Mouse (Mus musculus) right cerebral cortex, adult 2 months (tissue): ENCODE results near the gene Bahcc1.
A peak's percentile ranks its signal among the peaks of the same experiment; 100 is the strongest.

Experiments
- DNase-seq, 2 experiments: peaks; one replicate each; pipeline ENCODE4 v3.0.0; 2021 to 2022; ENCODE audit warnings: low spot score in 2 of 2

The Bahcc1 gene

DNA sequence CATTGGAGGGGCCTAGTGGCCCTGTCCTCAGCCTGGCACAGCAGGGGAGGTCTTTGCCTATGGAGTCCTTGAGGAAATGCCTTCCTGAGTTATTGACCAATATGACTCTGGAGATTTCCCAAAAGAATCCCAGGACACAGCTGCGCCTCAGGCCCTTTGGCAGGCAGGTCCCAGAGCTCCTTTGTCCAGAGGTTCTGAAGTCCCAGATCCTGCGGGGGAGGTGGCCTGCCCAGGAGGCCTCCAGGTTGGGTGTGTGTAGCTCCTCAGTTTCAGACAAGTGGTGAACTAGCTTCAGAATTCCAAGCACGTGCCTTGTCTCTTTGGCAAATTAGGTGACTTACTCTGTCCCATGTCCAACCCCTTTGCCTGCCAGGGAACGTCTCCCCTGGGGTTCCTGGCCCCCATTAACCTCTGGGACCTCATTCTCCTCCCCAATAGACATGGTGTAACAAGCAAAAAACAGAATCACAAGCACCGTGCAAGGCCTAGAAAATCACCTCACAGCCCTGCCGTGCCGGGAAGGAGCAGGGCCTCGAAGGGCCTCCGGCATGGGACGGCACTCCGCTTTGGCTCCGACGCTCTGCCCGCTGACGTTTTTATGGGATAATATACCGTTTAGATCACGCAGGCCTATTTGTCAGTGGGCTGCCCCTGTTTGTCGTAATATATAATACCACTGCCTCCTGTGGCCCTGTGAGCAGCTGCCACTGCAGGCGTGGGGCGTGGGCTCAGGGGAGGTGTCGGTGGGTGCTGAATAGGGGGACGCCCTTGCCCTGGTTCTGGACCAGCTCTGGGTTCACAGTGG, 10.2 kb downstream of the Bahcc1 start:
- no peak for DNase-seq

DNA sequence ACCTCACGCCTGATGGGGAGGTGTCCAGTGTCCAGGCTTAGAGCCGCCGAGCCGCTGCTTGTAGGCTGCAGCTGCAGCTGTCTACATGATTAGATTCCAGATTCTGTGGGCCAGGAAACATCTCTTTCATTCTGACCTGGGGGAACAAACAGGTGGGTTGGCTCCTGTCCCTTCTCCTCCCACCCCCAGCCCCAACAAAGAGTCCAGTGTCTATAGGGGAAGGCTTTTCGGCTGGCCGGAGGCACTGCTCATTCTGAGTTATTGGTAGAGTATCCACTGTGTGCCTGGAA, 10.7 kb downstream of the Bahcc1 start:
- DNase-seq = no peak

DNA sequence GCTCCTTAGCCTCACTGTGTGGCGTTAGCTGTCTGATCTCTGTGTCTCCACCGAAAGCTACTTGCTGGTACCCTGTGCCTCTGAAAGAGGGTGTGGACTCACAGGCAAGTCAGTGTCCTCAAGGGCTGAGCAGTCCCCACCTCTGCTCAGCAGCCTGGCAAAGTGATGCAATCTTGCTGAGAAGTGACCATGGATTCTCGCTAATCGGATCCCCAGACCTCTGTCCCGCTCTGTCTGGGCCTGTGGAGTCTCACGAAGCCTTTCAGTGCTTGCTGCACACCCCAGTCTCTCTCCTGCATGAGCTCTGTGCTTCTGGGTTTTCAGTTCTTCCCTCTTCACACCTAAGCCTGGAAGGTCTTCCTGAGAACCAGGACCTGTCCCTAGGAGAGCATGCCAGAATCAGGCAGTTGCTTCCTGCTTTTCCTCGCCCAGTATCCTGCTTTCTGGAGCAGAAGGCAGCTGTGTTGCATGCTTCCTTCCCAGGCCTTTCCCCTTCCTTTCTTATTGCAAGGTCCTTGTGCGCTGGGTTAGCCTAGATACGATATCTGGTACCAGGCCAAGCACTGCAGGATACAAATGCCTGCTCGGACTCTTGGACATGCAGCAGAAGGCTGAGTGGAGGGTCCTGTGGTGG, 15.5 kb downstream of the Bahcc1 start:
- no peak for DNase-seq

DNA sequence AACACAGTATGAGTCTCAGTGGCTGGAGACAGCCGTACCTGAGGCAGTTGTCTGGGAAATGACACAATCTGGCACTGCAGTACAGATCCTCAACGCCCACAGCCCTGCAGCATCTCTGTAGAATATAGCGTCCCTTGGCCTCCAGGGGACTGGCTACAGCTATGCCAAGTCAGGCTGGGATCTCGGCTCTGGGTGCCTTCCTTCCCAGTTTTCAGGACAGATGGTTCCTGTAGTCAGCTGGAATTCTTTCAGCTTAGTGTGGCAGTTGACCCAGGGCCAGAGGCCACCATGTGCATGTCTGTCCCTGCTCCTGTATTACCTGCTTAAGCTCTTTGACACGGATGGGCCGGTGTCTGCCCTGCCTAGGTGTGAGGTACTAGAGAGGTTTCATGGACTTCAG, 16.2 kb downstream of the Bahcc1 start:
- no peak for DNase-seq

DNA sequence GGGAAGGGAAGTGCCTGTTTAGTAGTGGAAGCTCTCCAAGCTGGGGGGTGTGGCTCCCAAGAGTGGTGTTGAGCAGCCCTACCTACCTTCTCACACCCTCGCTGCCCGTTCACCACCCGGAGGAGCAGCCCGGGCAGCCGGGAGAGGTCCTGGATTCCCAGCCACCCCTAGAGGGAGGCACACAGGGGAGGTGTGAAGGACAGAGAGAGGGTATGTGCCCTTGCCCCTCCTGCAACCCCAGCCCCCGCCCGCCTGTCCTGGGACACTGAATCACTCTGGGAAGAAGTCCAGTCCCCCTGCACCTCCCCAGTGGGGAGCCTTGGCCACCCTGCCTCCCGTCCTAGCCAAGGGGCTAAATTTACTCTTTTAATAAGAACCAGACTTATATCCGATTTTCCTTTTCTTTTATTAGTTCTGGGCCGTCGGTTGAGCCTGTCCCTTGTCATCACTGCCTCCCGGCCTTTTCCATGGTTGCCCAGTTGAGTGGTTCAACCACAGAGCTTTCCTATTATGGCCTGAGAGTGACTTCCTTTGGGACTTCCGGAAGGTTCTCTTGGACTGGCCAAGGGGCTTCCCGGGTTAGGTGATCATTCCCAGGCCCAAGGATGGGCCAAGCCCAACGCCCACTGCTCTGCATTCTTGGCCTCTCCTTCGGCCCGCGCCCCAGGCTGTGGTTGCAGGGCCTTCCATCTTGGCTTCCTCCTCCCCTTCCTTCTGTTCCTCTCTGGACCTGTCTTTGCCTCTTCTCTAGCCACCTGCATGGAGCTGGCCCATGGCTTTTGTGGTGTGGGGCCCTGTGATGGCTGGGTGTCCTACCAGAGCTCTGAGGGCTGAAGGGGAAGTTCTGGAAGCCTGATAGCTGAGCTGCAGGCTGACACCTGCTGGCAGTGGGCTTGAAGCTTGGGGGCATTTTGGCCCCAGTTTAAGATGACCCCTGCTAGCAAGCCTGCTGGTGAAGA, 18.5 kb downstream of the Bahcc1 start:
- no peak for DNase-seq

DNA sequence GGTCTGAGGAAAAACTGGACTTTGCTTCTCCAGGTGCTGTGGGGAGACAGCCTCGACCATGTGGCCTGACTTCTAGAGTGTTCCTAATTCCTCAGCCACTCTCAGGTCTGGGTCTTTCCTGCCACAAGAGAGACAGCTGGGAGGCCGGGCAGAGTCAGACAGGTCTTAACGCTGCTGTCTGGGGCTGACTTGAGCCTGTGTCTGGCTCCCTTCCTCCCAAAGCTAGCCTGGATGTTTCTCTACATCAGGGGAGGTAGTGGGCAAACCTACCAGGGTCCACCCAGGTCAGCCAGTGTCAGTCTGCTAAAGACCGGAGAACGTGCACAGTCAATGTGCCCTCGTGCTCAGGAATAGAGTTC, 19.2 kb downstream of the Bahcc1 start:
- DNase-seq = no peak

DNA sequence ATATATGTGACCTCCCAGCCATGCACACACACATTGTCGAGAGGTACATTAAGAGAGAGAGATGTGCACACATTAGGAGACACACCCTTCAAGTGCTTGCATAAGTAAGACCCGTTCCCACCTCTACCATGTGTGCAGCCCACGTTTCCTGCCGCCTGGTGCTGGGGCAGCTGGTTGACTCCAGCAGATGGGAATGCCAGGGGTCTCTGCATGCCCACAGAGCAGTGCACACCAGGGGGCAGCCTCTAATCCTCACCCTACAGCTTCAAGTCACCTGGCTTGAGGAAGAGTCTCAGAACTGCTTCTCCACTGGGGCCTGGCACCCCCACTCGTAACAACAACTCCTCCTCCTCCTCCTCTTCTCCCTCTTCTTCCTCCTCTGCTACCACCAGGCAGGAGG, 19.7 kb downstream of the Bahcc1 start:
- no peak for DNase-seq

DNA sequence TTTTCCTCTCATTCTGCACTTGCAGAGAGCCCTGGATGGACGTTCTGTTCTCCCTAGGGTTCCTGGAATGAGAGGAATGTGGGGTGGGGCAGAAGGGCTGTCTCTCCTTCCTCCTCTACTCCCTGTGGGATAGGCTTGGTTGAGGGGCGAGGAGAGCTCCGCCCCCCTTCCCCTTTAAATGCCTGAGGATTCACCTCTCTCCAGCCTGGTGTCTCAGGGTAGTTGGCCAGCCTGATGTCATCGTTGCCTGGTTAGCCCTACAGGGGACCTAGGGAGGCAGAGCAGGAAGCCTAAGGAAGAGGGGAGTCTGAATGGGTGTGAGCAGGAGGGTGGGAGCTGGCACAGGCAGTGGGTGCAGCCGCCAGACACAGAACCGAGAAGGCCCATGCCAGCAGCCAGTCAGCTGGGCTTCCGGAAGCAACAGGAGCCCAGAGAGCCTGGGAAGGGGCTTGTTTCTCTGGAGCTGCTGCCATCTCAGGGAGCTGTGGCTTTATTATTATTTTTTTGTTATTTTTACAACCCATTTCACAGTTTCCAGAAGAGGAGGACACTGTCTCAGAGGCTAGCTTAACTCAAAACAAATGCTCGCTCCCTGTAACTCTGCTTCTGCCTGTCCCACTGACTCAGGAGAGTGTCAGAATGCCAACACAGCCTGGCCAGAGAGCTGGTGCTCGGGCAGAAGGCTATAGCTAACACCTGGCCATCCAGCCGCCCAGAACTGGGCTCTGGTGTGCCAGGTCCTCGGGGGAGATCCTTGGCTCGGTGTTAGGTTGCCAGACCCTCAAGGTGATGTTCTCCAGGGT, 20.3 kb downstream of the Bahcc1 start:
- DNase-seq = no peak

DNA sequence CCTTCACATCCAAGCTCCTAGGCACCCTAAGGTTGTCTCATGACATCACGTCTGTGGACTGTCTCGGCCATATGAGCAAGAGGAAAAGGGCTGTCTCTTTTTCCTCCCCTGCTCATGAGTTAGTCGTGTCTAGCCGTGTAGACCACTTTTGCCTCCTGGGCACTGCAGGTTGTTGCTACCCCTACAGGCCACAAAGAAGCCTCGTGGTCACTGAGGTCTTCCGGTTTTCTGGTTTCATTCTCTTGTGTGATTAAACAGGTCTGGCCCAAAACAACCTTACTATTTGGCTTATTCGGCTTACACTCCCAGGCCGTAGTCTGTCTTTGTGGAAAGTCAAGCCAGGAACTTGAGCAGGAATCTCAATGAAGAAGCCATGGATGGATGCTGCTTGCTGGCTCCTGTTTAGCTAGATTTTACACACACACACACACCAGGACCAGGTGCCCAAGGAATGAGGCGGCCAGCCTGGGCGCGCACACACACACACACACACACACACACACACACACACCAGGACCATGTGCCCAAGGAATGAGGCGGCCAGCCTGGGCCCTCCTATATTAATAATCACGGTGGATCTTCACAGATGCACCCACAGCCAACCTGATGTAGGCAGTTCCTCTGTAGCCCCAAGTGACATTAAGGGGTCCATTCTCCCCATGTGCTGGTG, 21.0 kb downstream of the Bahcc1 start:
- DNase-seq = no peak

DNA sequence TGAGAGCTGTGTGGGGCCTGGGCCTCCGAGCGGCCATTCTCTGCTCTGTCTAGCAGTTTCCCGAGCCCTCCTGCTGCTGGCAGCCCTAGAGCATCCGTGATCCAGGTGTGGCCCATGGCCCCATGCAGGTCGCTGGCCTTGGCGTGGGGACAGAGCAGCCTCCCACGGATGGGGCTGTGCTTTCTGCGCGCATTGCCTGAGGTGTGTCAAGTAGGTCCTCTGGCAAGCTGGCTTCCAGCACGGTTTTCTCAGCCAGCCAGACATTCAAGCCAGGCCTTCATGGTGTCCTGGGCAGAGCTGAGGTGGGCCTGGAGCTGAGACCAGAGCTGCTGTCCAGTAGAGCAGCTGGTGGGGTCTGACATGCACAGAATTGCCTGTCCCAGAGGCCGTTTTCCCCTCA, 21.7 kb downstream of the Bahcc1 start:
- DNase-seq = no peak

DNA sequence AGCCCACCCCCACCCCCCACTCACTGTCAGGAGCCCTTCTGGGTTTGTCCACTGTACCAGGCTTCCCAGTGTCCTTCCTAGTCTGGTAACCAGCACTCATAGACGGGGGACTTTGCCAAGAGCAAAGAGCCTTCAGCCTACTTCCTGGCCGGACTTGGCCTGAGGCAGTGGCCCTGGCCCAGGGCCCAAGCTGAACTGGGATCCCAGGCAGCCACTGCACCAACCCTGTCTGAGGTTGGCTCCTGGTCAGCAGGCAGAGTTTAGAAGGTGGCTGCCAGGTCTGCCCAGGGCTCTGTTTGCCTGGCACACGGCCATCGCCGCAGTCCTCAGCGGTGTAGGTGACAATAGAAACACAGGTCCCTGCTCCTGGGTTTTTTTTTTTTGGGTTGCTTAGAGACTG, 22.3 kb downstream of the Bahcc1 start:
- DNase-seq = peak in 1 of 2 experiments; percentile 55

DNA sequence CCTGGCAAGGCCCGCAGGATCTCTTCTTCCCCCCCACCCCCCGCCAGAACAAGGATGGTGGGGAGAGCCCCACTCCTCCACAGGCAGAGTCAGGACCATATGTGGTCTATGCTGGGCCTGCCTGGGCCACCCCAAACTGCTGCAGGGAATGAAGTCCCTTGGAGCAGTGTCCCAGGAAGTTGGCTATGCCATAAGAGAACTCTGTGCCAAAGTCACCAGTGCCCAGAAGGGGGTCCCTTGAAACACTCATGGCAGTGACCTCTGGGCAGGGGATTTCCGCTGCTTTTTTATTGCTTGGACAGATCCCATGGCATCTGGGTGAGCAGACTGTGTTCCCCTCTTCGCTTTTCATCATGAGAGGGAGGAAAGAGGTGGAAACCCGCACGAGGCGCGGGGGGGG, 22.8 kb downstream of the Bahcc1 start:
- DNase-seq = no peak

DNA sequence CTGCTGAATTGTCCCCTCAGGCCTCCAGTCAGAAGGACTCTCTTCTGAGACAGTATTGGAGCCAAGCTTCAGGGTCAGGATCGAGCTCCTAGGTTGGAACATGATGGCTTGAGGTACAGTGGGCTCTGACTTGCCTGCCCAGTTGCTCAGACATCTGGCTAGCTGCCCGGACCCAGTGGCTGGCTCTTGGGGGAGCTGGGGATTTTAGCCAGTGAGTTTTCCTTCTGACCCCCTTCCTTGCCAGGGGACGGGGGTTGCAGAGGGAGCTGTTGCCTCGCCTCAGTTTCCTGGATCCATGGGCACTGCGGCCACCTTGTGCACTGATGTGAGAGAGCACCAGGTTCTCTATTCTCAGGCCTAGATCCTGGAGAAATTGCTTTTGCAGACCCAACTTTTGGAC, 23.4 kb downstream of the Bahcc1 start:
- DNase-seq = no peak

DNA sequence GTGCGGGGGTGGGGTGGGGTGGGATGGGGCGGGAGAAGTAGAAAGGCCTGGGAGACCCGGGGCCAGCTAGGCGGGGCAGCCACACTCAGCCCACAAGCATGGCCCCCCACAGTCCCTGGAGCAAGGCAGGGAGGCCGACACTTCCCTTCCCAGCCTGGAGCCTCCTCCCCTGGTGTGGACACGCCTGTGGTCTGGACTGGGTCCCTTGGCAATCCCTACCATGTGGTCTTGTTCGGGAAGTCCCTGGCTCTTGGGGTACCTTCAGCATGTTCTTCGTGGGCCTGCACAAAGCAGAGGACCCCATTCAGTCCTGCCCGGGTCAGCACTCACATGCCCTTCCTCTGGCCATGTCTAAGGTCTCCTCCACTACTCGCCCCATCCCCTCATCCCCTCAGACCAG, 23.8 kb downstream of the Bahcc1 start:
- DNase-seq = no peak

DNA sequence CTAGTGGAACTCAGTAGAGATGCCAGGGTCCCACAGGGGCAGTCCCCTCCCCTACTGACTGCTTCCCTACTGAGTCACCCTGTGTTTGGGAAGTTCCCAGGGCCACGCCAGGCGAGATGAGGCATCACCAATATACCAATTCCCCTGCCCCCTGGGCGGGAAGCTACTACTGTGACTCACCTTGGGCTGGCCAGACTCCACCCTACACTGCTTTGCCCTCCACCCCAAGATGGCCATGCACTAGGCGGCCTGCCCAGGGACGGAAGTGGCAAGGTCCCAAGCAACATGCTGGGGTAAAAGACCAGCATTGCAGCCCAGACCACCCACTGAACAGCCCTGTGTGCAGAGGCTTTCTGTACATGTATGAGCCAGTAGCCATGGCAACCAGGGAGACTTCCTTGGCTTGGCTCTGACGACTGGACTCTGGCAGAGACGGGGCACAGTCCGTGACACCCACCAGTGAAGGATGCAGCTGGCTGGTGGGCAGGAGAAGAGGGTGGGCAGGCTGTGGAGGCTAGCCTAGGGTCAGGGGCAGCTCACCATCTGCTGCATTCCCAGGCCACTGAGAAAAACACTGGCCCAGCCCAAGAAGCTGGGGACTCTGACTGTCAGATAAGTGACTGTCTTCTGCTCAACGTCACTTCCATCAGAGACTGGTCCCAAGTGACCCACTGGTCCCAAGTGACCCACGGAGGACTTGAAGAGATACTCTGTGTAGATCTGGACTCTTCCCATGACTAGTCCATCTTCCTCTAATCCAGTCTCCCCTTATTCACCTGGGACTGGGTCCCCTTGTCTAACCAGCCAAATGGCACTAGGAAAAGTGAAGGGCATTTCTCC, 24.5 kb downstream of the Bahcc1 start:
- DNase-seq = no peak

DNA sequence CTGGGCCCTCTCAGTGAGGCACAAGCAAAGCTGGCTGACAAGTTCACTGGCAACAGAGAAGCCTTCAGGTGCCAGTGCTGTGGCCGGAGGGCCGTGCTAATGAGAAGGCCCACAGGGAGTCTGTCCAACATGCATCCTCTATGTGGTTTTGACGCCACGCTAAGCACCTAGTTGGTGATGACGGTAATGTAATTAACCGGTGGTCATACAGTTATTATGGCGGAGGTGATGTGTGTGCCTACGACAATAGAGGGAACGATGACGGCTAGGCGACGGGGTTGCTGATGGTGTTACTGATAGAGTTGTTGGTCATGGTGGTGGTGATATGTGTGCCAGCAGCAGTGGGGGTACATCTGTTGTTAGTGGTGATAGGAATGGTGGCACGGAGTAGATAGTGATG, 25.2 kb downstream of the Bahcc1 start:
- no peak for DNase-seq

DNA sequence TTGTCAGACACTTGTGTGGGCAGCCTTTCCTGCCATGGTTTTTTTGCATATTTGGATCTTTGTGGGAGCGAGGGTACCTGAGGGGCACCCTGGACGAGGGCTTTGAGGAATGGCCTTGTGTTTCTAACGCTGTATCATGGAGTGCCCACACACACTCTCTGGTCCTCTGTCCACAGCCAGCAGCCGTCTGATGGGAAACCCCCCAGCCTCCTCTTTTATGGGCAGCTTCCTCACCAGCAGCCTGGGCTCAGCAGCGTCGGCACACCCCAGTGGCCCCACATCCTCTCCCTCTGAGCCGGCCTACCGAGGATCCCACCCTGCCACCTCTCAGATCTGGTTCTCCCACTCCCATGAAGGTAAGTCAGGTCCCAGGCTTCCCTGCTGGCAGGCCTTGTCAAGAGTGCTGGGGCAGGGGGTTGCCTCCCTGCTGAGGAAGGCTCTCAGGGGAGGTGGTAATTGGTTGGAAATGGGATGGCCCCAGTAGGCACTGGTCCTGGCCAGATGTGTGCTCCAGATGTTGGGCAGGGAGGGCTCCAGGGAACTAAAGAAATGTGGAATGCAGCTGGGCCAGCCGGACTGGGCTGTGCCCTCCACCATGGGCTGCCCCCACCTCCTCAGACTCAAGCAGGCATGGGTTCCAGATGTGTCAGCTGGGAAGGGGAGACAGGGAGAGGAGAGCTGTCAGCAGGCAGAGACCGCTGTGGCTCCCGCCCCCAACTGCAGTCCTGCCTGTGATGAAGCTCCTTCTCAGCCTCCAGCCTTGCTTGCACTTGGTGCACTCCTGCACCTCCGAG, 26.3 kb downstream of the Bahcc1 start:
- no peak for DNase-seq

DNA sequence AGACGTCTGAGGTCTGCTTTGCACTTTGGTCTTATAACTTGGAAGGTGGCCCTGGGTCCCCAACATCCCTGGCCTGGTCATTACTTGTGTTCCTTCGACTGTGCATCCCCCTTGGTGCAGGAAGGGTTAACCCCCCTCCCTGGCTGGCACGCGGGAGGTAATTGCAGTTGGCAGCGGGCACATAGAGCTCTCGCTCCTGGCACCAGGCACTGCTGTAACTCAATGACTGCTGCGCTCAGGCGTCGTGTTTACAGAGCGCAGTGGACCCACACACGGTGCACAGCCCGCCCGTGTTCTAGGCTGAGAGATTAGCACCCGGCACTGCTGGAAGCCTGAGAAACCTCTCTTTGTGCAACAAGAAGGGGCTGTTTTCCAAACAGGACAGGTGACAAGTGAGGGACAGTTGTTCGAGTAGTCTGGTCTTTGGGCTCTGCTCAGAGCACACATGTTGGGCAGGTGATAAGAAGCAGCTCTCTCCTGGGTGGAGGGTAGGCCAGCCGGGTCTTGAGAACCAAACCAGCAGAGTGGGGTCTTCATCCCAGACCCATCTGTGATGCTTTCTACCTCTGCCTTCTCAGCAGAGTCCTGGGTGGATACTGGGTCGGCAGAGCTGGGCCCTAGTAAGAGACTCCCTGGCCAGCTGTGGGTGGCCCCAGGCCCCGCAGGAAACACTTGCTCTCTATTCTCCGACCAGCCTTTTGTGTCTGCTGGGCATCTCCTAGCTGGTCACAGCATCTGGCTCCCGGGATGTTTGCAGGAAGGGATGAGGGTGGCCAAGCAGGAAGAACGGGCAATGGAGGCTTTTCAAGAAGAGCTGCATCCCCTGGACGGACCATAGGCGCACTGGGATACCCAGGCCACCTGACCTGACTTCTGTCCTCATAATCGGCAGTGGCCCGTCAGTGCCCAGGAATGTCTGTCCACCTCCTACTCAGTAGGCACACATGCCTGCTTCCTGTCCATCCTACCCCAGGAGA, 27.3 kb downstream of the Bahcc1 start:
- peak in 1 of 2 experiments; percentile 54 for DNase-seq
